Mouse (Mus musculus) hindbrain, embryonic 14.5 days (tissue): ENCODE results near the gene Alg12. TPM values are rescaled to one million over a fixed set of nuclear protein-coding genes. Genes with fewer than 3 reads are reported as not detected.

Source experiments
- ATAC-seq: fragments of 200-750 bp; cut with Nextera tagmentation; 2 replicates; pipeline ENCODE4 v1.8.0; 2017; ENCODE audit warnings: moderate number of reproducible peaks, mild to moderate bottlenecking, moderate TSS enrichment, moderate library complexity; ENCODE audit not compliant: low FRiP score
- DNase-seq: peaks from one replicate; pipeline ENCODE4 v3.0.0-alpha.2; 2015; ENCODE audit warnings: low spot score
- H3K27ac ChIP-seq: fragments of 300-500 bp; sonication (generic); 2 replicates; pipeline ENCODE4 v1.5.1; 2014; ENCODE audit warnings: mild to moderate bottlenecking, moderate library complexity
- H3K27me3 ChIP-seq: fragments of 300-500 bp; sonication (generic); 2 replicates; pipeline ENCODE4 v1.6.1; 2014; ENCODE audit warnings: mild to moderate bottlenecking, low read length, mixed read lengths; ENCODE audit not compliant: control insufficient read depth, insufficient read depth
- H3K36me3 ChIP-seq: fragments of 300-500 bp; sonication (generic); replicated peaks from 2 replicates; pipeline ENCODE4 v1.6.1; 2014; ENCODE audit not compliant: control insufficient read depth, insufficient read depth
- H3K4me1 ChIP-seq: fragments of 300-500 bp; sonication (generic); replicated peaks from 2 replicates; pipeline ENCODE4 v1.6.1; 2014; ENCODE audit warnings: antibody characterized with exemption, low read length, mixed read lengths; ENCODE audit not compliant: control insufficient read depth, insufficient read depth
- H3K4me2 ChIP-seq: fragments of 300-500 bp; sonication (generic); replicated peaks from 2 replicates; pipeline ENCODE4 v1.6.1; 2014; ENCODE audit warnings: mild to moderate bottlenecking, moderate library complexity
- H3K4me3 ChIP-seq: fragments of 300-500 bp; sonication (generic); replicated peaks from 2 replicates; pipeline ENCODE4 v1.5.1; 2014; ENCODE audit warnings: mild to moderate bottlenecking, low read length
- H3K9ac ChIP-seq: fragments of 300-500 bp; sonication (generic); 2 replicates; pipeline ENCODE4 v1.6.1; 2014
- H3K9me3 ChIP-seq: fragments of 300-500 bp; sonication (generic); 2 replicates; pipeline ENCODE4 v1.6.1; 2016; ENCODE audit warnings: low read length; ENCODE audit not compliant: control insufficient read depth
- WGBS: fragments of 180-500 bp; shearing (Covaris S2); extraction: QIAGEN DNeasy Blood & Tissue Kit; methylation state at CpG from one replicate; pipeline ENCODE4 v1.1.7; 2014; 5-methylcytosine and 5-hydroxymethylcytosine counted together
- polyA plus RNA-seq: library from polyadenylated mRNA; unstranded; fragments of >200 nt; fragmentation: Nextera tagmentation; extraction: Ambion mirVana; gene quantifications from 2 replicates; pipeline ENCODE4 v1.2.1, GENCODE M21; 2014

Gene Alg12
- polyA plus RNA-seq, 1 experiment from 2014 or later, result 9.0 TPM

GRCm38 (mm10) chr15:88837199-88837932 lies 18.2 kb upstream of the Alg12 start:
- Histone ChIP-seq H3K27ac (peak overlapping the region; percentile 45; the same call in 1 of the 2 replicates), H3K36me3 (no peaks in the 10 kb centered on the region), H3K9ac (peak overlapping the region; percentile 72), H3K27me3 (no peaks in the 10 kb centered on the region), H3K4me2 (peak overlapping the region; percentile 72), H3K4me1 (peaks cover 19% of the 10 kb centered on the region), H3K4me3 (peak overlapping the region; percentile 45), H3K9me3 (no peaks in the 10 kb centered on the region)
- under 1% methylated on average over 39 of the region's 39 CpGs for WGBS
- ATAC-seq, result peak; percentile 42; the same call in 1 of the 2 replicates
- peak; percentile 60 for DNase-seq

- H3K27me3 ChIP-seq, result no peaks in the 10 kb centered on the region
- 71% methylated on average over 5 of the region's 5 CpGs for WGBS
- peak overlapping the region; percentile 45; the same call in 1 of the 2 replicates for H3K4me3 ChIP-seq
- H3K9ac ChIP-seq, result no peak overlapping the region
- H3K4me2 ChIP-seq, result peak overlapping the region; percentile 72
- no peaks in the 10 kb centered on the region for H3K9me3 ChIP-seq
- ATAC-seq, result no peak
- DNase-seq, result no peak
- H3K27ac ChIP-seq, result no peak overlapping the region
- H3K4me1 ChIP-seq, result peaks cover 19% of the 10 kb centered on the region
- no peaks in the 10 kb centered on the region for H3K36me3 ChIP-seq
These were observed 17.5 kb upstream of the Alg12 start for GRCm38 (mm10) chr15:88836571-88836970.

- H3K27ac ChIP-seq, result no peak overlapping the region
- H3K9me3 ChIP-seq, result no peaks in the 10 kb centered on the region
These were observed 16.9 kb upstream of the Alg12 start for GRCm38 (mm10) chr15:88836031-88836430.

GRCm38 (mm10) chr15:88832536-88832935 lies 13.4 kb upstream of the Alg12 start:
- no peak for DNase-seq
- Histone ChIP-seq H3K9ac (no peak overlapping the region), H3K4me2 (no peak overlapping the region), H3K27ac (no peak overlapping the region), H3K36me3 (no peaks in the 10 kb centered on the region), H3K27me3 (no peaks in the 10 kb centered on the region), H3K9me3 (no peaks in the 10 kb centered on the region), H3K4me1 (peaks cover 4% of the 10 kb centered on the region), H3K4me3 (no peak overlapping the region)
- ATAC-seq, result no peak
- 86% methylated on average over 9 of the region's 9 CpGs for WGBS

More at GRCm38 (mm10) chr15:88836031-88836430, 16.9 kb upstream of the Alg12 start:
- ATAC-seq, result no peak
- Histone ChIP-seq H3K9ac (no peak overlapping the region), H3K4me3 (no peak overlapping the region), H3K4me1 (peaks cover 19% of the 10 kb centered on the region), H3K36me3 (no peaks in the 10 kb centered on the region), H3K27me3 (no peaks in the 10 kb centered on the region), H3K4me2 (no peak overlapping the region)
- WGBS, result 81% methylated on average over 6 of the region's 6 CpGs
- no peak for DNase-seq

GRCm38 (mm10) chr15:88831482-88831881 lies 12.4 kb upstream of the Alg12 start:
- no peak for ATAC-seq
- WGBS, result 56% methylated on average over 5 of the region's 5 CpGs
- Histone ChIP-seq H3K4me2 (no peak overlapping the region), H3K4me3 (no peak overlapping the region), H3K36me3 (peaks cover 10% of the 10 kb centered on the region), H3K27ac (no peak overlapping the region), H3K27me3 (no peaks in the 10 kb centered on the region), H3K4me1 (no peaks in the 10 kb centered on the region), H3K9me3 (no peaks in the 10 kb centered on the region), H3K9ac (no peak overlapping the region)
- no peak for DNase-seq

- Histone ChIP-seq H3K36me3 (peaks cover 18% of the 10 kb centered on the region), H3K4me3 (no peak overlapping the region), H3K27ac (no peak overlapping the region), H3K9ac (no peak overlapping the region), H3K27me3 (no peaks in the 10 kb centered on the region), H3K9me3 (no peaks in the 10 kb centered on the region), H3K4me1 (no peaks in the 10 kb centered on the region), H3K4me2 (no peak overlapping the region)
- DNase-seq (no peak), ATAC-seq (no peak)
- WGBS, result 81% methylated on average over 5 of the region's 5 CpGs
These were observed 11.6 kb upstream of the Alg12 start for GRCm38 (mm10) chr15:88830696-88831095.

- 78% methylated on average over 6 of the region's 6 CpGs for whole genome bisulfite sequencing
- Histone ChIP-seq H3K4me1 (no peaks in the 10 kb centered on the region), H3K27me3 (no peaks in the 10 kb centered on the region), H3K4me2 (no peak overlapping the region), H3K9ac (no peak overlapping the region), H3K36me3 (peaks cover 26% of the 10 kb centered on the region), H3K4me3 (no peak overlapping the region), H3K27ac (no peak overlapping the region), H3K9me3 (no peaks in the 10 kb centered on the region)
- no peak for DNase-seq
- ATAC-seq, result no peak
These were observed 10.8 kb upstream of the Alg12 start for GRCm38 (mm10) chr15:88829791-88830440.

- H3K4me3 ChIP-seq, result no peak overlapping the region
- H3K36me3 ChIP-seq, result peaks cover 34% of the 10 kb centered on the region
- no peaks in the 10 kb centered on the region for H3K4me1 ChIP-seq
- H3K9ac ChIP-seq, result no peak overlapping the region
- WGBS, result 65% methylated on average over 15 of the region's 17 CpGs
- no peak overlapping the region for H3K27ac ChIP-seq
- no peaks in the 10 kb centered on the region for H3K9me3 ChIP-seq
- H3K27me3 ChIP-seq, result no peaks in the 10 kb centered on the region
- no peak overlapping the region for H3K4me2 ChIP-seq
- peak; percentile 89 for ATAC-seq
- DNase-seq, result peak; percentile 87
These were observed 9.9 kb upstream of the Alg12 start for GRCm38 (mm10) chr15:88828800-88829705.
